Mouse (Mus musculus): Measurements from ENCODE around the gene Gm364. TPM values are rescaled to one million over a fixed set of nuclear protein-coding genes. Genes with fewer than 3 reads are reported as not detected.

The Gm364 gene
- total RNA-seq, 2 experiments from 2014 or later = not detected

Other genes with a start within 250 kb of the Gm364 start
- not detected for gene Cd40lg, start 197.0 kb upstream of the Gm364 start, total RNA-seq (2021)
- gene Arhgef6, start 70.4 kb upstream of the Gm364 start, total RNA-seq (2021) = 10 to 100 TPM; 66.2 to 87.9 TPM
- 10 to 100 TPM; 13.1 to 13.5 TPM for gene Rbmx, start 16.1 kb upstream of the Gm364 start, total RNA-seq (2021)
- not detected for gene Gpr101, start 94.6 kb downstream of the Gm364 start, total RNA-seq (2021)